Mouse (Mus musculus): Measurements from ENCODE around the gene Zfand5. TPM values are rescaled to one million over a fixed set of nuclear protein-coding genes. Genes with fewer than 3 reads are reported as not detected.

Zfand5 gene
- total RNA-seq, 4 experiments from 2014 or later: 247 to 295 (median 262) TPM

DNA sequence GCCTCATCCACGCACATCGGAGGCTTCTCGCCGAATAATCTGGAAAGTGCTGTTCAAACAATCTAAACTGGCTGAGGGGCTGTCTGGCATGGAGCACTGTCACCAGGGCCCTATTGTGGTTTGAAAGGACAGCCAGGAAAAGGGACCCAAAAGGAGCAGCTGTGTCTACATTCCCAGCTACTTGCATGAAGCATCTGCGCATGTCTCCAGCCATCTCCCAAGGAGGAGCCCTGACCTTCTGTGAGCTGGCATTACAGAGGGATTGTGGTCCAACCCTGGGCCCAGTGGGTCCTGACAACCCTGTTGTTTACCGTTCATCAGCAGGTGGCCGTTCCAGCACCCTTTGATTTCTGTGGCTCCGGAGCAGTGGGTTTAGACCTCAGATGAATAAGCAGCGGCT, 56.9 kb downstream of the Zfand5 start:
- no peak for DNase-seq (ENCODE audit: low spot score in 2 of 2)

DNA sequence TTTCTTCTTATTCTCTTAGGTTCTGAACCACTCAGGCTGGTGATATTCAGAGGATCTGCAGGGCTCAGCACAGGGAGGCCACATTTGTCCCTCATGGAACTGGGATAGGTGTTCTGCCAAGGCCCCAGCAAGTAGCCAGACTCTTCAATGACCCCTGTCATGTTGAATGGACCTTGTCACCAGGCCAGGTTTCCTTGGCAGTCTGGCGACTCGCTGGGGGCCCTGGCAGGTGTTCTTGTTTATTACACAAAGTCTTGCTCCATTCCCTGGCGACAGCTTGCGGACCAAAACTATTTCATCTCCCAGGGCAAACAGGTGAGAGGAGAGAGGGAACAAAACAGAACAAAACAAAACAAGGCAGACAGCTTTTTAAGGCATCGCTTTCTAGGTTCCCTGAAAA, 57.7 kb downstream of the Zfand5 start:
- peak; percentile 83 to 90 for DNase-seq (ENCODE audit: low spot score in 2 of 2)

DNA sequence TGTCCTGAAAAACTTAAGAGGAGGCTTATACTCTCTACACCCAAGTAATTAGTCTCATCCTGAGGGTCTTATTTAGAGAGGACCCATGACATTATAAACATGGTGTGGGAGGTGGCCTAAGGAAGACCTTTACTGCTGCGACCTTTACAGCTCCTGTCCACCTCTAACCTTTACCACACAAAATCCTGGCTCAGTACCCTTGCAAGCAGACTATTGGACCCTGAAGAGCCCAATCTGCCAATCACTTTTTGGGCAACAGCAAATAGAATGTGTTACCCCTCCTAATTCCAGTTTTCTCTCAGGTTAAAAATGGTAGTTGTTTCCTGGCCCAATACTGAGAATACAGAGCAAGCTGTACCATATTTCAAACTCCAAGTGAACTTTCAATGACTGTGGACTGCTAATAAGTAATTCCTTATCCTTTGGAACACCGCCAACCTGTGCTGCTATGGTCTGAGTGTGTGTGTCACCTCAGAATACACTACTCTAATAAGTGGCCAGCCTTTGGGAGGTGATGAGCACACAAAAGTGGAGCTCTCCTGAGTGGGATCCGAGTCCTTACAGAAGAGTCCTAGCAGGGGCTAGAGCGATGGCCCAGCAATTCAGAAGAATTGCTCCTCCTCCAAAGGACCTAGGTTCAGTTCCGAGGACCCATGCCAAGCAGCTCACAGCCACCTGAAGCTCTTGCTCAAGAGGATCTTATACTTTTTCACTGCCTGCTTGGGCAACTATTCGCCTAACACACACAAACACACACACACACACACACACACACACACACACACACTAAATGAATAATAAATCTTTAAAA, 58.4 kb downstream of the Zfand5 start:
- no peak for DNase-seq (ENCODE audit: low spot score in 2 of 2)

DNA sequence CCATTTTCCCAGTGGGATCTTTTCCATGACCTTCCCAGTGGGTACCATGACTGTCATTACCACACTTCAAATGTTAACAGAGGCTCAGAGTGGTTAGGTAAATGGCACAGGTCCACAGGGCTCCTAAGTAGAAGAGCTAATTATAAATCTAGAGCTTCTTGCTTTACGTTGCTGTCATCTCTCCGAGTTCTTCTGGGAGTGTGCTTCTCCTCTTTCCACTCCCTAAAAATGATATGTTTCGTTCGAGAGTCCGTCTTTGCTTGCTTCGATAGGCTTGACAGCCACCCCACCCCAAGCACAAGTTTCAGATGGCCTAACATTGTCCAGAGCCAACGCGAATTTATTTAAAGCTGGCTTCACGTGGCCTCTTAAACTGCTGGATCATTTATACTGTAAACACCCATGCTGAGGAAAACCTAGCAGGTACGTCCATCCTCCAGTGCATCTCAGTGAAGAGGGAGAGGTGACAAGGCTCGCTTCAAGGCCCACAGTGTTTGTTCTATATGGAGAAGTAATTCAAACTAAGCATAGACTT, 59.6 kb downstream of the Zfand5 start:
- peak; percentile 26 to 33 for DNase-seq (ENCODE audit: low spot score in 2 of 2)

Other genes starting within 250 kb of the Zfand5 start
- 1 to 10 TPM; 5.3 to 8.1 (median 7.0) TPM for gene Gda, start 201.2 kb downstream of the Zfand5 start, total RNA-seq (2022)